Mouse (Mus musculus) brain, embryonic 14.5 days (tissue): ENCODE results near the gene Cct5.

Source experiments
- CTCF ChIP-seq: fragments of 200-500 bp; IDR thresholded peaks from 2 replicates; pipeline ENCODE4 v1.5.1; 2012; ENCODE audit warnings: inconsistent platforms, mild to moderate bottlenecking, moderate library complexity, borderline replicate concordance; ENCODE audit not compliant: insufficient read depth, insufficient read length; ENCODE audit errors: extremely low read depth
- POLR2A ChIP-seq: fragments of 200-500 bp; IDR thresholded peaks from 2 replicates; pipeline ENCODE4 v1.6.1; 2012; ENCODE audit warnings: mild to moderate bottlenecking, inconsistent platforms, borderline replicate concordance; ENCODE audit not compliant: poor library complexity, insufficient read depth, insufficient read length, severe bottlenecking; ENCODE audit errors: extremely low read depth

DNA sequence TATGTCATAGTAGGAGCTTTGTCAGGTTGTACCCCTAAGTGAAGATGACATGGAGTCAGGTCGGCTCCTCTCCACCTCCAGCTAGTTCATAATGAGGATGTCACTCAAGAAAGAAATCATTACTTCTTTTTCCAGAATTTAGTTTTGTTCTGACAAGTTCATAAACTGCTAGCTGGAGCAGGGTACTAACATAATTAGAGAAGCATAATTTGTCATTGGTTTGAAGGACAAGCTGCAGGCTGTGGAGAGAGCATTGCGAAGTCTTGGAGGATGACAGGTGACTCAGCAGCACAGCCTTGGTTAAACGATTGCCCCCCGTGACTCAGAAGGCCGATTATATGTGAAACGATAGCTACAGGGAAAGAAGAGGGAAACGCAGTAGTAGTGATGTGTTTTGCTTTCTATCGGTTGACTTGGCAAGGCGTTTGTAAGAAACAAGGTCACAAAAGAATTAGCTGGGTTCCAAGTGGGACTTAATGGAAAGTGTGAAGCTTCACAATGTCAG lies 34.5 kb upstream of the Cct5 start:
- TF ChIP-seq CTCF = no peak
- no peak for TF ChIP-seq POLR2A
